Mouse (Mus musculus) MEL (cell line): Measurements from ENCODE around the gene Inhbe. TPM values are rescaled to one million over a fixed set of nuclear protein-coding genes. Genes with fewer than 3 reads are reported as not detected.
"Not testable (repeated sequence)": the region's sequence is repeated elsewhere in the genome, so short reads cannot be mapped to it uniquely, and the experiment has no call there.

Source experiments
- DNase-seq: peaks from one replicate; pipeline ENCODE4 v3.0.0; 2011; ENCODE audit warnings: low read depth, low spot score
- H3K27ac ChIP-seq: 2 replicates; pipeline ENCODE4 v1.5.1; 2012; ENCODE audit warnings: low read depth, mild to moderate bottlenecking, control low read depth, low read length, moderate library complexity; ENCODE audit not compliant: control insufficient read depth
- H3K27me3 ChIP-seq, 2 experiments: fragments of 150-350 bp in 1 of 2; sonication (generic) in 1 of 2; 2 replicates each; pipeline ENCODE4 v1.6.1; 2012; ENCODE audit warnings: low read length in 2 of 2, mild to moderate bottlenecking in 2 of 2, improper control_type of control experiment in 1 of 2, moderate library complexity in 1 of 2; ENCODE audit not compliant: insufficient read depth in 2 of 2, control insufficient read depth in 1 of 2
- H3K36me3 ChIP-seq, 2 experiments: 2 replicates each; pipeline ENCODE4 v1.6.1; 2012 to 2014; ENCODE audit warnings: low read length in 2 of 2, improper control_type of control experiment in 1 of 2, inconsistent platforms in 1 of 2, mild to moderate bottlenecking in 1 of 2; ENCODE audit not compliant: insufficient read depth in 2 of 2, control insufficient read depth in 1 of 2
- H3K4me1 ChIP-seq, 2 experiments: fragments of 150-350 bp in 1 of 2; sonication (generic) in 1 of 2; 2 replicates each; pipeline ENCODE4 v1.6.1; 2012; ENCODE audit warnings: low read length in 2 of 2, improper control_type of control experiment in 1 of 2, mild to moderate bottlenecking in 1 of 2; ENCODE audit not compliant: insufficient read depth in 2 of 2, control insufficient read depth in 1 of 2
- H3K4me3 ChIP-seq, 2 experiments: fragments of 150-350 bp in 1 of 2; sonication (generic) in 1 of 2; 2 replicates each; pipeline ENCODE4 v1.5.1; 2012; ENCODE audit warnings: low read depth in 2 of 2, low read length in 2 of 2, mild to moderate bottlenecking in 2 of 2, moderate library complexity in 2 of 2, control low read depth in 1 of 2, improper control_type of control experiment in 1 of 2; ENCODE audit not compliant: control insufficient read depth in 1 of 2, insufficient read depth in 1 of 2
- H3K79me2 ChIP-seq: 2 replicates; pipeline ENCODE4 v1.6.1; 2012; ENCODE audit warnings: mild to moderate bottlenecking, low read length, moderate library complexity; ENCODE audit not compliant: control insufficient read depth, poor library complexity, insufficient read depth
- H3K9ac ChIP-seq: 2 replicates; pipeline ENCODE4 v1.6.1; 2012; ENCODE audit warnings: low read depth, mild to moderate bottlenecking, control low read depth, low read length, moderate library complexity; ENCODE audit not compliant: control insufficient read depth, poor library complexity, severe bottlenecking
- H3K9me3 ChIP-seq: fragments of 150-350 bp; sonication (generic); replicated peaks from 2 replicates; pipeline ENCODE4 v1.6.1; 2012; ENCODE audit warnings: mild to moderate bottlenecking, low read length, improper control_type of control experiment, moderate library complexity; ENCODE audit not compliant: insufficient read depth
- CTCF ChIP-seq, 3 experiments: IDR thresholded peaks in 2 of 3; conservative IDR thresholded peaks in 1 of 3; 2 replicates each; pipeline ENCODE4 v1.5.1; 2011 to 2012; ENCODE audit warnings: low read length in 3 of 3, low read depth in 2 of 3, mild to moderate bottlenecking in 2 of 3, improper control_type of control experiment in 1 of 3, inconsistent platforms in 1 of 3, mixed read lengths in 1 of 3, moderate library complexity in 1 of 3; ENCODE audit not compliant: control insufficient read depth in 1 of 3, insufficient read depth in 1 of 3, poor library complexity in 1 of 3, severe bottlenecking in 1 of 3
- EP300 ChIP-seq, 2 experiments: IDR thresholded peaks; 2 replicates each; pipeline ENCODE4 v1.6.1; 2011; ENCODE audit warnings: improper control_type of control experiment in 2 of 2, low read length in 2 of 2, low read depth in 1 of 2, mild to moderate bottlenecking in 1 of 2
- ETS1 ChIP-seq: IDR thresholded peaks from 2 replicates; pipeline ENCODE4 v1.6.1; 2012; ENCODE audit warnings: low read depth, mild to moderate bottlenecking, inconsistent platforms, low read length, improper control_type of control experiment, moderate library complexity
- GATA1 ChIP-seq: IDR thresholded peaks from 2 replicates; pipeline ENCODE4 v1.6.1; 2011; ENCODE audit warnings: low read depth, low read length, improper control_type of control experiment
- KAT2A ChIP-seq: conservative IDR thresholded peaks from 2 replicates; pipeline ENCODE4 v1.6.1; 2012; ENCODE audit warnings: low read depth, low read length, improper control_type of control experiment, inconsistent platforms
- MAFK ChIP-seq: IDR thresholded peaks from 2 replicates; pipeline ENCODE4 v1.6.1; 2011; ENCODE audit warnings: low read depth, mild to moderate bottlenecking, low read length, improper control_type of control experiment, borderline replicate concordance
- MAX ChIP-seq: IDR thresholded peaks from 2 replicates; pipeline ENCODE4 v1.6.1; 2011; ENCODE audit warnings: low read length, improper control_type of control experiment
- RCOR1 ChIP-seq: IDR thresholded peaks from 2 replicates; pipeline ENCODE4 v1.6.1; 2012; ENCODE audit warnings: low read depth, mild to moderate bottlenecking, inconsistent platforms, low read length, improper control_type of control experiment
- TBP ChIP-seq: IDR thresholded peaks from 2 replicates; pipeline ENCODE4 v1.8.0; 2011; ENCODE audit warnings: low read depth, low read length, improper control_type of control experiment
- ZMIZ1 ChIP-seq: IDR thresholded peaks from 2 replicates; pipeline ENCODE4 v1.6.1; 2012; ENCODE audit warnings: low read depth, mild to moderate bottlenecking, inconsistent platforms, low read length, improper control_type of control experiment, moderate library complexity
- ZNF384 ChIP-seq: IDR thresholded peaks from 2 replicates; pipeline ENCODE4 v1.6.1; 2012; ENCODE audit warnings: low read depth, mild to moderate bottlenecking, inconsistent platforms, low read length, improper control_type of control experiment
- polyA plus RNA-seq, 2 experiments: library from polyadenylated mRNA; stranded (reverse) in 1 of 2; unstranded in 1 of 2; fragments of >175 nt in 1 of 2; fragments of >200 nt in 1 of 2; gene quantifications; 2 replicates each; pipeline versions ENCODE4 v1.2.1 to v1.2.4; 2012; ENCODE audit warnings: low replicate concordance in 2 of 2, low read depth in 1 of 2; ENCODE audit not compliant: insufficient read length in 2 of 2, insufficient read depth in 1 of 2, missing spikeins in 1 of 2
- total RNA-seq: library from RNA; depleted of rRNA; stranded (reverse); fragments of 300-350 nt; gene quantifications from 2 replicates; pipeline ENCODE4 v1.2.3, GENCODE M21; 2012

The Inhbe gene
- total and polyA plus RNA-seq, 3 experiments, result 0.03 TPM; not detected in 2

DNA sequence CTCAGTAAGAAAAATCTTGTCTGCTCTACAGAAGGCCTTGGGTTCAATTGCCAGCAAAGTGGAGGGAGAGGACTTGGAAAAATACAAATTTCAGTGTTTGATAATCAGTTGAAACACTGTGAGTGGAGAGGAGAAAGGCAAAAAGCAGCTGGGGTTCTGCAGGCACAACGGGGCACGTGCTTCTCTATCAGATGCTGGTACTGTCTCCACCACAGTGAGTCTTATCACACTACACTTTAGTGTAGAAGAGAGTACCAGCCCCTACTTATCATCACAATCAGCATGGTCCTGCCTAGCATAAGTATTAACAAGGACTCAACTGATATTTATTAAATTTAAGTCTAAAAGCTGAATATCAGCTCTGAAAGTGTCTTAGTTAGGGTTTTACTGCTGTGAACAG is 36.9 kb downstream of the Inhbe start (continued):
- TF ChIP-seq ZMIZ1, result no peak
- TF ChIP-seq KAT2A, result no peak

GRCm38 (mm10) chr10:127314950-127315349 is 39.3 kb downstream of the Inhbe start:
- Histone ChIP-seq H3K36me3 (peaks cover 0 to 22% of the 10 kb centered on the region in 2 experiments; a peak in 2 of 4 replicates), H3K4me1 (peaks cover 9 to 30% of the 10 kb centered on the region in 2 experiments), H3K79me2 (peaks cover 18% of the 10 kb centered on the region)
- H3K27ac ChIP-seq, H3K27me3 ChIP-seq, H3K9ac ChIP-seq, H3K9me3 ChIP-seq, H3K4me3 ChIP-seq: not testable (repeated sequence)
- TF ChIP-seq CTCF (IDR thresholded peaks at IDR 0.05 in 2 of 3, conservative IDR thresholded peaks at IDR 0.05 in 1 of 3; ENCODE audit: control insufficient read depth in 1 of 3, insufficient read depth in 1 of 3, low read depth in 2 of 3, low read length in 3 of 3, poor library complexity in 1 of 3, severe bottlenecking in 1 of 3), result peak in 1 of 3 experiments; percentile 35; a peak in 1 of 6 replicates
- TF ChIP-seq TBP, result peak; percentile 71
- TF ChIP-seq MAX, result 0 out of 2 replicates have a peak, but pooled peaks have one; percentile 17
- peak; percentile 46 for DNase-seq

- H3K9ac ChIP-seq, DNase-seq, H3K4me3 ChIP-seq, H3K9me3 ChIP-seq, H3K27ac ChIP-seq, H3K27me3 ChIP-seq: not testable (repeated sequence)
- Histone ChIP-seq H3K79me2 (peaks cover 23% of the 10 kb centered on the region), H3K4me1 (peaks cover 6 to 30% of the 10 kb centered on the region in 2 experiments), H3K36me3 (peaks cover 3 to 25% of the 10 kb centered on the region in 2 experiments; a peak in 3 of 4 replicates)
Measured at GRCm38 (mm10) chr10:127313516-127313915, 40.7 kb downstream of the Inhbe start.

DNA sequence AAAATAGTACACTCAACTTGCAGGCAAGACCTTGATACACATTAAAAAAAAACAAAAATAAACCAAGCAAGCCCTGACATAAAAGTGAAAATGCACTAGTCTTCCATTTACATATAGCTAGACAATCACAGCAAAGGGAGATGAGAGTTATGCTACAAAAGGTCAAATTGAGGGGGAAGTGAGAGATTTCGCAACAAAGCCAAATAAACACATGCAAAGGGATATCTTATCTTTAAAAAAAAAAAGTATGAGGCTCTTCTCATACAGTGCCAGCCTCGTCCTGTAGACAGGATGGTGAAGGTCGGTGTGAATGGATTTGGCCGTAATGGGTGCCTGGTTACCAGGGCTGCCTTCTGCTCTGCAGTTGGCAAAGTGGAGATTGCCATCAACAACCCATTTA is 41.4 kb downstream of the Inhbe start:
- Histone ChIP-seq H3K9ac (peak overlapping the region; percentile 40), H3K27ac (no peak overlapping the region; the same call in 1 of the 2 replicates), H3K4me3 (no peak overlapping the region), H3K27me3 (no peaks in the 10 kb centered on the region), H3K79me2 (peaks cover 28% of the 10 kb centered on the region), H3K36me3 (peaks cover 3 to 24% of the 10 kb centered on the region in 2 experiments; a peak in 3 of 4 replicates), H3K4me1 (peaks cover 5 to 29% of the 10 kb centered on the region in 2 experiments), H3K9me3 (no peaks in the 10 kb centered on the region)
- DNase-seq, result no peak
- 0 out of 2 replicates have a peak, but pooled peaks have one; percentile 8 for TF ChIP-seq MAX
- TF ChIP-seq MAFK, result no peak
- peak; percentile 64 for TF ChIP-seq ZNF384
- TF ChIP-seq ETS1, result peak; percentile 36; the same call in 1 of the 2 replicates
- TF ChIP-seq EP300 (IDR thresholded peaks at IDR 0.05; ENCODE audit: low read depth in 1 of 2, low read length in 2 of 2), result 0 out of 4 replicates have a peak, but pooled peaks have one; percentile 15
- peak; percentile 88 for TF ChIP-seq RCOR1
- no peak; the same call in 1 of the 2 replicates for TF ChIP-seq GATA1
